Mouse (Mus musculus): Measurements from ENCODE around the gene Cpsf7.
"Not testable (repeated sequence)": the region's sequence is repeated elsewhere in the genome, so short reads cannot be mapped to it uniquely, and the experiment has no call there.

Gene Cpsf7

GRCm38 (mm10) chr19:10525106-10525901 lies at the start of gene Cpsf7:
Cpsf7 (plus strand) TSS chr19:10525266.
- DNase-seq (ENCODE audit: low read depth), result peak; percentile 96

- no peak for DNase-seq (ENCODE audit: low read depth)
These were observed 45.5 kb upstream of the Cpsf7 start for GRCm38 (mm10) chr19:10479541-10479940.

- no peak for DNase-seq (ENCODE audit: low read depth)
These were observed 42.4 kb upstream of the Cpsf7 start, which contains the start of gene Ppp1r32 for GRCm38 (mm10) chr19:10482703-10483102. Ppp1r32 (minus strand) TSS chr19:10482928.

- peak; percentile 88 for DNase-seq (ENCODE audit: low read depth)
These were observed 38.8 kb upstream of the Cpsf7 start for GRCm38 (mm10) chr19:10486264-10486738.

GRCm38 (mm10) chr19:10495670-10496069 lies 29.4 kb upstream of the Cpsf7 start:
- no peak for DNase-seq (ENCODE audit: low read depth)

GRCm38 (mm10) chr19:10496976-10497375 lies 28.1 kb upstream of the Cpsf7 start:
- no peak for DNase-seq (ENCODE audit: low read depth)

- peak; percentile 80 for DNase-seq (ENCODE audit: low read depth)
These were observed 27.4 kb upstream of the Cpsf7 start for GRCm38 (mm10) chr19:10497512-10498160.

- DNase-seq (ENCODE audit: low read depth), result no peak
These were observed 24.5 kb upstream of the Cpsf7 start for GRCm38 (mm10) chr19:10500581-10500980.

- peak; percentile 71 for DNase-seq (ENCODE audit: low read depth)
These were observed 22.5 kb upstream of the Cpsf7 start for GRCm38 (mm10) chr19:10502571-10502970.

- DNase-seq (ENCODE audit: low read depth), result peak; percentile 38
These were observed 14.2 kb upstream of the Cpsf7 start for GRCm38 (mm10) chr19:10510759-10511330.

- DNase-seq (ENCODE audit: low read depth), result peak; percentile 74
These were observed 4.7 kb upstream of the Cpsf7 start for GRCm38 (mm10) chr19:10520355-10520754.

GRCm38 (mm10) chr19:10521926-10522325 lies 3.1 kb upstream of the Cpsf7 start:
- DNase-seq (ENCODE audit: low read depth), result no peak

GRCm38 (mm10) chr19:10523483-10524080 lies 1.5 kb upstream of the Cpsf7 start:
- DNase-seq (ENCODE audit: low read depth), result no peak

- no peak for DNase-seq (ENCODE audit: low read depth)
These were observed 321 bp upstream of the Cpsf7 start for GRCm38 (mm10) chr19:10524784-10525105.

GRCm38 (mm10) chr19:10525910-10526309 lies 844 bp downstream of the Cpsf7 start, which contains the start of gene Sdhaf2:
Sdhaf2 (minus strand) TSS chr19:10526142.
- DNase-seq (ENCODE audit: low read depth), result peak; percentile 76

- no peak for DNase-seq (ENCODE audit: low read depth)
These were observed 5.0 kb downstream of the Cpsf7 start for GRCm38 (mm10) chr19:10530082-10530481.

GRCm38 (mm10) chr19:10539454-10539853 lies 14.4 kb downstream of the Cpsf7 start:
- DNase-seq (ENCODE audit: low read depth), result no peak

- DNase-seq (ENCODE audit: low read depth), result peak; percentile 91
These were observed 30.8 kb downstream of the Cpsf7 start, which contains the start of gene Tmem216 for GRCm38 (mm10) chr19:10555624-10556510. Tmem216 (minus strand) TSS chr19:10556238.

- DNase-seq (ENCODE audit: low read depth), result no peak
These were observed 31.9 kb downstream of the Cpsf7 start for GRCm38 (mm10) chr19:10557001-10557400.

GRCm38 (mm10) chr19:10557430-10557829 lies 32.4 kb downstream of the Cpsf7 start:
- DNase-seq (ENCODE audit: low read depth), result no peak

GRCm38 (mm10) chr19:10557837-10558375 lies 32.8 kb downstream of the Cpsf7 start:
- not testable (repeated sequence) for DNase-seq (ENCODE audit: low read depth)
